Comparison of ENCODE assay signal across 21 mouse cellular contexts in genomic region chr13:24571906-24572305, GRCm38 (mm10). TPM values are rescaled to one million over a fixed set of nuclear protein-coding genes. Genes with fewer than 3 reads are reported as not detected.
A peak's percentile ranks its signal among the peaks of the same experiment; 100 is the strongest.
DNase-seq lines count a peak whose midpoint lies in the region; ATAC-seq lines count a peak whose summit lies in the region.
"Had no signal": no experiment of that assay in that cellular context is flagged by ENCODE, and none has a peak within 500 bp of the region (broad histone marks: within the 10 kb centered on the region; RNA-seq: fewer than 3 reads in every experiment).

No protein-coding gene starts in this region.

- H3K27me3 ChIP-seq in heart, embryonic 12.5 days (replicated peaks), result no peaks in the 10 kb centered on the region
- H3K27me3 ChIP-seq in kidney, embryonic 15.5 days, result no peaks in the 10 kb centered on the region
- H3K27me3 ChIP-seq: embryonic facial prominence, embryonic 13.5 days; limb, embryonic 13.5 days; lung, embryonic 15.5 days; stomach, embryonic 15.5 days had no signal

- H3K36me3 ChIP-seq in heart, embryonic 12.5 days, result no peaks in the 10 kb centered on the region
- no peaks in the 10 kb centered on the region for H3K36me3 ChIP-seq in kidney, embryonic 15.5 days
- H3K36me3 ChIP-seq: embryonic facial prominence, embryonic 13.5 days; limb, embryonic 13.5 days; lung, embryonic 15.5 days; midbrain, embryonic 10.5 days; stomach, embryonic 15.5 days had no signal

- ATAC-seq in heart, embryonic 12.5 days (ENCODE audit: insufficient number of reproducible peaks, low FRiP score), result no peak
- no peak for ATAC-seq in kidney, embryonic 15.5 days (replicated peaks; ENCODE audit: low FRiP score)
- ATAC-seq: CD4-positive, CD25-positive, alpha-beta regulatory T cell, adult 4 months; hindbrain, embryonic 16.5 days; midbrain, embryonic 16.5 days had no signal

- peaks cover 45% of the 10 kb centered on the region for H3K4me1 ChIP-seq in heart, embryonic 12.5 days (replicated peaks)
- H3K4me1 ChIP-seq in kidney, embryonic 15.5 days, result peaks cover 19% of the 10 kb centered on the region

- H3K9me3 ChIP-seq in heart, embryonic 12.5 days (replicated peaks), result no peaks in the 10 kb centered on the region
- no peaks in the 10 kb centered on the region for H3K9me3 ChIP-seq in kidney, embryonic 15.5 days (replicated peaks)
- H3K9me3 ChIP-seq: embryonic facial prominence, embryonic 13.5 days; limb, embryonic 13.5 days; lung, embryonic 15.5 days; midbrain, embryonic 10.5 days; stomach, embryonic 15.5 days had no signal

- H3K9ac ChIP-seq in heart, embryonic 12.5 days, result no peak overlapping the region
- H3K9ac ChIP-seq in kidney, embryonic 15.5 days, result no peak overlapping the region
- H3K9ac ChIP-seq: embryonic facial prominence, embryonic 13.5 days; limb, embryonic 13.5 days; lung, embryonic 15.5 days; stomach, embryonic 15.5 days had no signal

- H3K4me3 ChIP-seq in heart, embryonic 12.5 days, result no peak overlapping the region
- no peak overlapping the region for H3K4me3 ChIP-seq in kidney, embryonic 15.5 days (replicated peaks)
- H3K4me3 ChIP-seq: embryonic facial prominence, embryonic 13.5 days; limb, embryonic 13.5 days; lung, embryonic 15.5 days; midbrain, embryonic 10.5 days; stomach, embryonic 15.5 days had no signal

- peak; percentile 49 to 67 for DNase-seq in heart, adult 18-20 months
- peak; percentile 42 for DNase-seq in kidney, postnatal 10 days
- peak; percentile 17 for DNase-seq in fibroblast of lung, adult 2 months (ENCODE audit: low read depth)
- peak; percentile 39 for DNase-seq in heart, postnatal 4 days
- no peak for DNase-seq in adrenal gland, postnatal 36 days
- DNase-seq: adrenal gland, postnatal 10 days; cerebellum, adult 11 months; cerebellum, adult 9-10 months; gastrocnemius, postnatal 10 days; right cerebral cortex, postnatal 25 days had no signal

- no peak overlapping the region for H3K4me2 ChIP-seq in heart, embryonic 12.5 days
- no peak overlapping the region for H3K4me2 ChIP-seq in kidney, embryonic 15.5 days
- H3K4me2 ChIP-seq: embryonic facial prominence, embryonic 13.5 days; limb, embryonic 13.5 days; liver, embryonic 11.5 days; lung, embryonic 15.5 days; stomach, embryonic 15.5 days had no signal

- H3K27ac ChIP-seq in heart, embryonic 12.5 days (ENCODE audit: poor library complexity, severe bottlenecking), result no peak overlapping the region
- no peak overlapping the region for H3K27ac ChIP-seq in kidney, embryonic 15.5 days
- H3K27ac ChIP-seq: embryonic facial prominence, embryonic 13.5 days; limb, embryonic 13.5 days; lung, embryonic 15.5 days; midbrain, embryonic 10.5 days; stomach, embryonic 15.5 days had no signal

- WGBS in heart, embryonic 12.5 days, result 86% methylated on average over 6 of the region's 6 CpGs
- WGBS in kidney, embryonic 15.5 days, result 72% methylated on average over 6 of the region's 6 CpGs

RNA-seq across cellular contexts. Expression of gene Ripor2, which starts 10.1 kb away (rescaled TPM):
- total RNA-seq in heart, adult 18-20 months (2021), result 10 to 100 TPM in 1 of 2 experiments, 1 to 10 TPM in 1; 7.0 to 11.4 TPM
- 10.5 and 10.9 TPM in 2 replicates for polyA plus RNA-seq in heart, embryonic 12.5 days (2016; fragmentation: Nextera tagmentation; extraction: Ambion mirVana)
- polyA plus RNA-seq in kidney, embryonic 15.5 days (2015; fragmentation: Nextera tagmentation; extraction: Ambion mirVana), result 2.7 and 2.8 TPM in 2 replicates
- 10 to 100 TPM; 25.4 to 27.5 TPM for total RNA-seq in heart, postnatal 4 days (2021)
- total RNA-seq in adrenal gland, postnatal 36 days (2021), result 1 to 10 TPM; 2.6 to 4.2 TPM

Comparison
In these comparisons a context has a peak if more than half of its experiments do, and no peak if none do; other contexts are left out.
1. DNase-seq: peak in heart, adult 18-20 months (2 of 2), kidney, postnatal 10 days (single experiment), fibroblast of lung, adult 2 months (single experiment) and heart, postnatal 4 days (single experiment); none in adrenal gland, postnatal 36 days (0 of 2).